Mouse (Mus musculus) small intestine, adult 2 months (tissue): ENCODE results near the gene Dst.

Experiments
- CTCF ChIP-seq: fragments of 200-500 bp; IDR thresholded peaks from 2 replicates; pipeline ENCODE4 v1.5.1; 2012; ENCODE audit warnings: low read depth, mild to moderate bottlenecking, control low read depth, inconsistent platforms, low read length, moderate library complexity, mixed read lengths; ENCODE audit not compliant: insufficient replicate concordance, insufficient read length; ENCODE audit errors: extremely low read depth
- POLR2A ChIP-seq: fragments of 200-500 bp; IDR thresholded peaks from 2 replicates; pipeline ENCODE4 v1.6.1; 2012; ENCODE audit warnings: low read depth, mild to moderate bottlenecking, control low read depth, inconsistent platforms, low read length, moderate library complexity

DNA sequence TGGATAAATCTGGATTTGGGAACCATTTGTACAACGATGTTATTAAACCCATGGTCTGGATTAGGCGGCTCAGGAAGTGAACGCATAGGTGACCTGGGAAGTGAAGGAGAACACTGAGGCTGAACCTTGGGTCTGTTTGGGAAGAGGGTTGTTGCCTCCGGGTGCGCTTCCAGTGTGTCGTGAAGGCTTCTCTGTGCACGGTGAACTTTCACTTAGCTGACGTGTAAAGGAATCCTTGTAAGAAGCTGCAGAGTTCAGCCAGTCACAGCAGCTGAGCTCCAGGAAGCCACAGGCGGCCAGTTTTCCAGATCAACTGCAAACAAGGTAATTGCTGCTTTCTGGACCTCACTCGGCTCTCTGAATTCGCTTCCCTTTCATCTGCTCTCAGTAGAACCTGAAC lies 66.4 kb downstream of the Dst start:
- TF ChIP-seq CTCF, result no peak
- no peak for TF ChIP-seq POLR2A
